ENCODE assay signal across 10 mouse cellular contexts in genomic region chr5:114467019-114467418, GRCm38 (mm10). TPM values are rescaled to one million over a fixed set of nuclear protein-coding genes. Genes with fewer than 3 reads are reported as not detected.
A peak's percentile ranks its signal among the peaks of the same experiment; 100 is the strongest.
DNase-seq lines count a peak whose midpoint lies in the region; ATAC-seq lines count a peak whose summit lies in the region.
"Had no signal": no experiment of that assay in that cellular context is flagged by ENCODE, and none has a peak within 500 bp of the region (broad histone marks: within the 10 kb centered on the region; RNA-seq: fewer than 3 reads in every experiment).

No protein-coding gene starts in this region.

- H3K9me3 ChIP-seq in heart, embryonic 10.5 days: no peaks in the 10 kb centered on the region
- H3K9me3 ChIP-seq in embryonic facial prominence, embryonic 11.5 days (replicated peaks; ENCODE audit: control insufficient read depth, low read length): no peaks in the 10 kb centered on the region
- H3K9me3 ChIP-seq in hindbrain, embryonic 14.5 days (ENCODE audit: control insufficient read depth, low read length): no peaks in the 10 kb centered on the region
- H3K9me3 ChIP-seq in midbrain, embryonic 11.5 days (ENCODE audit: control insufficient read depth, low read length): no peaks in the 10 kb centered on the region; the same call in 1 of the 2 replicates

- peak overlapping the region; percentile 55 for H3K4me2 ChIP-seq in embryonic facial prominence, embryonic 11.5 days (ENCODE audit: low read depth, low read length)
- H3K4me2 ChIP-seq in hindbrain, embryonic 14.5 days (replicated peaks): peak overlapping the region; percentile 44
- peak overlapping the region; percentile 35 for H3K4me2 ChIP-seq in midbrain, embryonic 11.5 days

- WGBS in heart, embryonic 10.5 days: 2% methylated on average over 11 of the region's 11 CpGs
- WGBS in embryonic facial prominence, embryonic 11.5 days: 1% methylated on average over 6 of the region's 11 CpGs
- WGBS in hindbrain, embryonic 14.5 days: 2% methylated on average over 11 of the region's 11 CpGs
- under 1% methylated on average over 11 of the region's 11 CpGs for WGBS in midbrain, embryonic 11.5 days

- H3K27ac ChIP-seq in heart, embryonic 10.5 days: peak overlapping the region; percentile 83
- peak overlapping the region; percentile 84 for H3K27ac ChIP-seq in embryonic facial prominence, embryonic 11.5 days (replicated peaks; ENCODE audit: low read depth, low read length)
- peak overlapping the region; percentile 82 for H3K27ac ChIP-seq in hindbrain, embryonic 14.5 days
- peak overlapping the region; percentile 90 for H3K27ac ChIP-seq in midbrain, embryonic 11.5 days (ENCODE audit: low read depth, low read length)

- H3K4me3 ChIP-seq in heart, embryonic 10.5 days: peak overlapping the region; percentile 50
- H3K4me3 ChIP-seq in embryonic facial prominence, embryonic 11.5 days (ENCODE audit: low read depth, low read length): no peak overlapping the region
- peak overlapping the region; percentile 20 for H3K4me3 ChIP-seq in hindbrain, embryonic 14.5 days (replicated peaks; ENCODE audit: low read length)
- peak overlapping the region; percentile 5; the same call in 1 of the 2 replicates for H3K4me3 ChIP-seq in midbrain, embryonic 11.5 days (ENCODE audit: low read depth, low read length)
- H3K4me3 ChIP-seq: megakaryocyte, embryonic 14.5 days had no signal

- intact Hi-C loops in heart, postnatal 25 days (cut with DNase I): no loop called here
- intact Hi-C loops in left cerebral cortex, postnatal 36 days (cut with DNase I): no loop called here

- H3K27me3 ChIP-seq in heart, embryonic 10.5 days (ENCODE audit: insufficient read depth, poor library complexity, severe bottlenecking): 0 out of 2 replicates have a peak, but pooled peaks cover 4% of the 10 kb centered on the region
- no peaks in the 10 kb centered on the region for H3K27me3 ChIP-seq in embryonic facial prominence, embryonic 11.5 days (ENCODE audit: control insufficient read depth, insufficient read depth, low read length)
- no peaks in the 10 kb centered on the region for H3K27me3 ChIP-seq in hindbrain, embryonic 14.5 days (ENCODE audit: control insufficient read depth, insufficient read depth, low read length)
- peaks cover 2% of the 10 kb centered on the region; the same call in 1 of the 2 replicates for H3K27me3 ChIP-seq in midbrain, embryonic 11.5 days (ENCODE audit: control insufficient read depth, insufficient read depth, low read length)

- peak; percentile 26; the same call in 1 of the 2 replicates for ATAC-seq in embryonic facial prominence, embryonic 11.5 days (replicated peaks; ENCODE audit: insufficient number of reproducible peaks, low FRiP score, low TSS enrichment, low read depth)
- peak; percentile 2; the same call in 1 of the 2 replicates for ATAC-seq in hindbrain, embryonic 14.5 days (ENCODE audit: low FRiP score)
- peak; percentile 71 for ATAC-seq in midbrain, embryonic 11.5 days (ENCODE audit: low FRiP score)

- H3K4me1 ChIP-seq in heart, embryonic 10.5 days: peaks cover 64% of the 10 kb centered on the region
- H3K4me1 ChIP-seq in embryonic facial prominence, embryonic 11.5 days (ENCODE audit: control insufficient read depth, insufficient read depth, low read length): peaks cover 9% of the 10 kb centered on the region
- H3K4me1 ChIP-seq in hindbrain, embryonic 14.5 days (replicated peaks; ENCODE audit: control insufficient read depth, insufficient read depth, low read length): peaks cover 26% of the 10 kb centered on the region
- peaks cover 40% of the 10 kb centered on the region for H3K4me1 ChIP-seq in midbrain, embryonic 11.5 days (ENCODE audit: control insufficient read depth, insufficient read depth, low read length)

- peak overlapping the region; percentile 47 for H3K9ac ChIP-seq in embryonic facial prominence, embryonic 11.5 days (replicated peaks; ENCODE audit: low read length)
- peak overlapping the region; percentile 44; the same call in 1 of the 2 replicates for H3K9ac ChIP-seq in hindbrain, embryonic 14.5 days
- peak overlapping the region; percentile 27; the same call in 1 of the 2 replicates for H3K9ac ChIP-seq in midbrain, embryonic 11.5 days (ENCODE audit: low read length)

- DNase-seq in heart, embryonic 10.5 days (ENCODE audit: low spot score): no peak
- DNase-seq in heart, postnatal 25 days (ENCODE audit: low spot score): no peak
- DNase-seq in embryonic facial prominence, embryonic 11.5 days (ENCODE audit: low spot score): peak; percentile 63
- DNase-seq in hindbrain, embryonic 14.5 days (ENCODE audit: low spot score): peak; percentile 33
- peak; percentile 91 for DNase-seq in midbrain, embryonic 11.5 days (ENCODE audit: low spot score, missing footprints)
- no peak for DNase-seq in left cerebral cortex, postnatal 36 days (ENCODE audit: low spot score in 2 of 2)
- DNase-seq in T-cell, adult 2 months (ENCODE audit: low spot score): no peak
- DNase-seq in thymus, postnatal 25 days: no peak
- DNase-seq: thymus, adult 18-20 months had no signal

- no peaks in the 10 kb centered on the region for H3K36me3 ChIP-seq in heart, embryonic 10.5 days
- H3K36me3 ChIP-seq in embryonic facial prominence, embryonic 11.5 days (replicated peaks; ENCODE audit: control insufficient read depth, insufficient read depth, low read depth, low read length): no peaks in the 10 kb centered on the region
- no peaks in the 10 kb centered on the region for H3K36me3 ChIP-seq in hindbrain, embryonic 14.5 days (replicated peaks; ENCODE audit: control insufficient read depth, insufficient read depth)
- H3K36me3 ChIP-seq in midbrain, embryonic 11.5 days (ENCODE audit: control insufficient read depth, insufficient read depth, low read length): no peaks in the 10 kb centered on the region

RNA-seq across cellular contexts. Expression of gene Mvk, which starts 22.9 kb away (rescaled TPM):
- polyA plus RNA-seq in heart, embryonic 10.5 days (2016; fragmentation: Nextera tagmentation; extraction: Ambion mirVana): 34.1 and 45.1 TPM in 2 replicates
- total RNA-seq in heart, postnatal 25 days (2021): 1 to 10 TPM; 9.2 to 9.7 TPM
- polyA plus RNA-seq in embryonic facial prominence, embryonic 11.5 days (2014; fragmentation: Nextera tagmentation; extraction: Ambion mirVana): 53.0 and 60.9 TPM in 2 replicates
- polyA plus RNA-seq in hindbrain, embryonic 14.5 days (2014; fragmentation: Nextera tagmentation; extraction: Ambion mirVana): 76.9 and 81.2 TPM in 2 replicates
- 62.5 and 63.3 TPM in 2 replicates for polyA plus RNA-seq in midbrain, embryonic 11.5 days (2014; fragmentation: Nextera tagmentation; extraction: Ambion mirVana)
- 10 to 100 TPM; 23.8 to 30.0 TPM for total RNA-seq in left cerebral cortex, postnatal 36 days (2021)

RNA-seq across cellular contexts. Expression of gene Mmab, which starts 23.2 kb away (rescaled TPM):
- 28.5 and 34.5 TPM in 2 replicates for polyA plus RNA-seq in heart, embryonic 10.5 days (2016; fragmentation: Nextera tagmentation; extraction: Ambion mirVana)
- total RNA-seq in heart, postnatal 25 days (2021): 10 to 100 TPM; 15.8 to 17.0 TPM
- polyA plus RNA-seq in embryonic facial prominence, embryonic 11.5 days (2014; fragmentation: Nextera tagmentation; extraction: Ambion mirVana): 22.4 and 27.2 TPM in 2 replicates
- polyA plus RNA-seq in hindbrain, embryonic 14.5 days (2014; fragmentation: Nextera tagmentation; extraction: Ambion mirVana): 30.7 and 30.8 TPM in 2 replicates
- polyA plus RNA-seq in midbrain, embryonic 11.5 days (2014; fragmentation: Nextera tagmentation; extraction: Ambion mirVana): 22.3 and 23.7 TPM in 2 replicates
- total RNA-seq in left cerebral cortex, postnatal 36 days (2021): 10 to 100 TPM; 19.6 to 22.4 TPM

Comparison
In these comparisons a context has a peak if more than half of its experiments do, and no peak if none do; other contexts are left out.
1. DNase-seq: peak in embryonic facial prominence, embryonic 11.5 days (single experiment), hindbrain, embryonic 14.5 days (single experiment) and midbrain, embryonic 11.5 days (single experiment); none in heart, embryonic 10.5 days (single experiment), heart, postnatal 25 days (single experiment), left cerebral cortex, postnatal 36 days (0 of 2), T-cell, adult 2 months (single experiment) and thymus, postnatal 25 days (single experiment).
2. ATAC-seq: peak in every context shown above with its lines; median percentile 71 in midbrain, embryonic 11.5 days; 26 in embryonic facial prominence, embryonic 11.5 days; 2 in hindbrain, embryonic 14.5 days.
3. Peak in every context shown above with its lines, with median percentiles within 50 percentile points of each other: H3K27ac ChIP-seq, H3K4me2 ChIP-seq and H3K9ac ChIP-seq.